Mouse (Mus musculus): ENCODE data around the gene Phf12.
A peak's percentile ranks its signal among the peaks of the same experiment; 100 is the strongest.

The Phf12 gene

GRCm38 (mm10) chr11:77982441-77982905, at the start of gene Phf12:
Gene Phf12 (plus strand): TSS chr11:77982754.
- DNase-seq (ENCODE audit: low read depth, low spot score): peak; percentile 96

GRCm38 (mm10) chr11:77934111-77934521, 48.4 kb upstream of the Phf12 start:
- DNase-seq (ENCODE audit: low read depth, low spot score): no peak

GRCm38 (mm10) chr11:77934568-77935311, 47.8 kb upstream of the Phf12 start:
- DNase-seq (ENCODE audit: low read depth, low spot score): no peak

- DNase-seq (ENCODE audit: low read depth, low spot score): no peak
Observed at GRCm38 (mm10) chr11:77936846-77937245, 45.7 kb upstream of the Phf12 start.

- no peak for DNase-seq (ENCODE audit: low read depth, low spot score)
Observed at GRCm38 (mm10) chr11:77937649-77938410, 44.7 kb upstream of the Phf12 start.

- DNase-seq (ENCODE audit: low read depth, low spot score): no peak
Observed at GRCm38 (mm10) chr11:77942230-77942629, 40.3 kb upstream of the Phf12 start.

- DNase-seq (ENCODE audit: low read depth, low spot score): no peak
Observed at GRCm38 (mm10) chr11:77947860-77948259, 34.7 kb upstream of the Phf12 start.

- DNase-seq (ENCODE audit: low read depth, low spot score): no peak
Observed at GRCm38 (mm10) chr11:77950125-77950685, 32.3 kb upstream of the Phf12 start.

- DNase-seq (ENCODE audit: low read depth, low spot score): no peak
Observed at GRCm38 (mm10) chr11:77950797-77951228, 31.7 kb upstream of the Phf12 start.

GRCm38 (mm10) chr11:77953671-77954070, 28.9 kb upstream of the Phf12 start:
- DNase-seq (ENCODE audit: low read depth, low spot score): no peak

- DNase-seq (ENCODE audit: low read depth, low spot score): no peak
Observed at GRCm38 (mm10) chr11:77956428-77956827, 26.1 kb upstream of the Phf12 start.

GRCm38 (mm10) chr11:77958268-77958667, 24.3 kb upstream of the Phf12 start:
- no peak for DNase-seq (ENCODE audit: low read depth, low spot score)

- no peak for DNase-seq (ENCODE audit: low read depth, low spot score)
Observed at GRCm38 (mm10) chr11:77958932-77959331, 23.6 kb upstream of the Phf12 start.

- DNase-seq (ENCODE audit: low read depth, low spot score): no peak
Observed at GRCm38 (mm10) chr11:77960199-77960598, 22.4 kb upstream of the Phf12 start.

GRCm38 (mm10) chr11:77960898-77961297, 21.7 kb upstream of the Phf12 start:
- no peak for DNase-seq (ENCODE audit: low read depth, low spot score)

- DNase-seq (ENCODE audit: low read depth, low spot score): no peak
Observed at GRCm38 (mm10) chr11:77962946-77963345, 19.6 kb upstream of the Phf12 start.

GRCm38 (mm10) chr11:77964415-77965095, 18.0 kb upstream of the Phf12 start:
- DNase-seq (ENCODE audit: low read depth, low spot score): no peak

GRCm38 (mm10) chr11:77965101-77966036, 17.2 kb upstream of the Phf12 start:
- DNase-seq (ENCODE audit: low read depth, low spot score): no peak

GRCm38 (mm10) chr11:77966037-77966391, 16.5 kb upstream of the Phf12 start:
- no peak for DNase-seq (ENCODE audit: low read depth, low spot score)

GRCm38 (mm10) chr11:77967114-77967513, 15.4 kb upstream of the Phf12 start:
- DNase-seq (ENCODE audit: low read depth, low spot score): peak; percentile 47

- no peak for DNase-seq (ENCODE audit: low read depth, low spot score)
Observed at GRCm38 (mm10) chr11:77968786-77969185, 13.8 kb upstream of the Phf12 start.
